Mouse (Mus musculus): ENCODE data around the gene Ndufs4. TPM values are rescaled to one million over a fixed set of nuclear protein-coding genes. Genes with fewer than 3 reads are reported as not detected.
"Not testable (repeated sequence)": the region's sequence is repeated elsewhere in the genome, so short reads cannot be mapped to it uniquely, and the experiment has no call there.

Ndufs4 gene
- total RNA-seq, 2 experiments from 2014 or later = 139 to 197 TPM

GRCm38 (mm10) chr13:114344220-114344973 is 43.7 kb downstream of the Ndufs4 start:
- no peak for ATAC-seq (ENCODE audit: poor library complexity, severe bottlenecking)

- ATAC-seq (ENCODE audit: poor library complexity, severe bottlenecking) = no peak
These were observed 45.1 kb downstream of the Ndufs4 start for GRCm38 (mm10) chr13:114343001-114343400.

GRCm38 (mm10) chr13:114319835-114320389 is 68.1 kb downstream of the Ndufs4 start:
- no peak for ATAC-seq (ENCODE audit: poor library complexity, severe bottlenecking)

- no peak for ATAC-seq (ENCODE audit: poor library complexity, severe bottlenecking)
These were observed 68.9 kb downstream of the Ndufs4 start for GRCm38 (mm10) chr13:114319136-114319535.

DNA sequence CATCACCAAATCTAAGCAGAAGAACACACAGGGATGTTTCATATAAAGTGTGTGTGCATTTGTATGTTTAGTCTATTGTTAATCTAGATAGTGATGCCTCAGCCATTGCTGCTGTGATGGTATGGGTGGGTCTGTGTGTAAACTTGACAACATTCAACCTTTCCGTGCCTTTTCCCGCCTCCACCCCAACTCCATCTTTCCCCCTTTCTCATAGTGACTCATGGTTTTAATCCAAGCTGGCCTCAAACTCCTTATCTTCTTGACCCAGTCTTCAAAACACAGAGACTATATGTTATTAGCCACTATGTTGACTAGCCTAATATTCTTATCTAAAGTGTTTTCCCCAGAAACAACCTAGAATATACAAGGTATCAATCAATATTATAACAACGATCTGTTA is 72.7 kb downstream of the Ndufs4 start:
- ATAC-seq (ENCODE audit: poor library complexity, severe bottlenecking) = no peak

DNA sequence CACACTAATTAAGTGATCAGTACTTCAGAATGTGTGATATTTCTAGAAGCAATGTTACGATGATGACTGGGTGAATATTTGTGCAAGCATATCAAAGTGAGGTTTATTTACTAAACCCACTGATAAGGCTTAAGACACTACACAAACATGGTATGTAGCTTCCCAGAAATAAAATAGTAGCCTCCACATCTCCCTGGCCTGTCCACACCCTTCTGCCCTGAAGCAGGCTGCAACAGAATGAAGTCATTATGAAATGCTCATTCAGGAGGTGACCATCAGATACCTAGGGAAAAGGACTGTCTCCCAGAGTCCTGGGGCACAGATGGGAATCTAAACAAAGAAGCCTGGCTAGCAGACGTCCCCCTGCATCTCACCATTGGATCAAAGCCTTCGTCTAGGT is 73.1 kb downstream of the Ndufs4 start:
- no peak for ATAC-seq (ENCODE audit: poor library complexity, severe bottlenecking)

DNA sequence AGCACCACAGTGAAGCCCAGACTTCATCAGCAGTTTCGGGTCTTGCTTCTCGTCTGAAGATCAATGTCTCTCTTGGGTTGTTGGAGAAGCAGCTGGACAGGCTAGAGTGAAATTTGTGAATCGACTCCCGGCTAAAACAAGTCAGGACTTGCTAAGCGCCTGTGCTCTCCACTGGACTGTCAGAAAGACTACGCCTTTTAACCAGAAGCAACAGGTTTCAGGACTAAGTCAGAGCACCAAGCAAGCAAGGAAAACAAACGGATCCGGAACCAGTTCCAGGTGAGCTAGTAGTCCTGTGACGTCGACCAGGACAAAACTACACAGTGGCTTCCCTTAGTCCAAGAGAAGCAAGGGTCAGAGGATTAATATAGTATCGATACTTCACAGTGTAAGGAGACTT is 77.5 kb downstream of the Ndufs4 start:
- no peak for ATAC-seq (ENCODE audit: poor library complexity, severe bottlenecking)

- ATAC-seq (ENCODE audit: poor library complexity, severe bottlenecking) = no peak
These were observed 83.4 kb downstream of the Ndufs4 start for GRCm38 (mm10) chr13:114304684-114305083.

GRCm38 (mm10) chr13:114303466-114304175 is 84.4 kb downstream of the Ndufs4 start:
- no peak for ATAC-seq (ENCODE audit: poor library complexity, severe bottlenecking)

- no peak for ATAC-seq (ENCODE audit: poor library complexity, severe bottlenecking)
These were observed 90.3 kb downstream of the Ndufs4 start for GRCm38 (mm10) chr13:114297761-114298160.

DNA sequence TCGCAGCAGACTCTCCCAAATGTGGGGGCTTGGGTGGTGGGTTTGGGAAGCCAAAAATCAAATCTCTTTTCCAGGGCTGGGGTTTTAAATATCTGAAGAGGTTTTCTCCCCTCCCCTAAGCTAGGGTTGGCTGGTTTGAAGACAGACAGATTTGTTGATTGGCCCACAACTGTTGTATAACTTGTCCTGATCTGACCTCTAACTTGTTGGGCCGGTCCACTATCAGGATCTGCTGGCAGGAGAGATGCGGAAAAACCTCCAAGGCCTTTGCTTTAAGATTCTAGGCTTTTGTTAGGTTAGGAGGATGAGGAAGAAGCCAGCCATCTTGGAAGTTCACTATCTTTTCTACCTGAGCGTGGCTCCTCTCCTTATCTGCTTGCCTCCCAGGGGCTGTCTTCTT is 91.5 kb downstream of the Ndufs4 start:
- ATAC-seq (ENCODE audit: poor library complexity, severe bottlenecking) = no peak

DNA sequence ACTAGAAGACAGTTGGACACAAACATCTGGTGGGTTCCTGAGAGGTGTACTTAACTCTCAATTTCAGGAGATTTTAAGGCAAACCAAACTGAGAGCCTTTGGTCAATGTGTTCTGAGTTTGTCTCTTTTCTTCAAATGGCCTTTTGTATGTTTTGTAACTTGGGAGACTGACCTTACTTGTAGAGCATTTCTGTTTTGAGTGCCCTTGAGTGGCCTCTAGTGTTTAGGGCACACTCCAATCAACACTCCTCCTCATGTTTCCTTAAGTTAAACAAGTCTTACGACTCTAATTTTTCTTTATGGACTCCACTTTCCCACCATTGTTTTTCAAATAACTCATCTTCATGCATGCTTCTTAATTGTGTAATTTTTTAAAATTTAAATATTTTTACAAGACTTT is 98.6 kb downstream of the Ndufs4 start:
- no peak for ATAC-seq (ENCODE audit: poor library complexity, severe bottlenecking)

GRCm38 (mm10) chr13:114288511-114288910 is 99.5 kb downstream of the Ndufs4 start:
- no peak for ATAC-seq (ENCODE audit: poor library complexity, severe bottlenecking)

DNA sequence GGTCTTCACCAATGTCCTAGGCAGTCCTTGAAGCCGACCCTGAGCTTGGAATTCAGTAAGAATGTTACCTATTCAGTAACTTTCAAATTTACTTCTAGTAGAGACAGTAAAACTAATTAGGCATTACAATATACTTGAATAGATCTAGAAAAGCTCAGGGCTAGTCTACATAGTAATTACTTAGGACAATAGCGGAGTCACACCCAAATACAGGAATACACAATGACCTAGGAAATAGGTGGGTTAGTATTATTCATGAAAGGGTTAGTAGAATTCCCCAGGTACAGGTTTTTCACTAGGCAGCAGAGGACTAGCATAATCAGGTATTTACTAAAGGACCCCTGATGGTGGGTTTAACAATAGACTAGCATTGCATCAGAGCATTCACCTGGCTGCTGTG is 109.4 kb downstream of the Ndufs4 start:
- not testable (repeated sequence) for ATAC-seq (ENCODE audit: poor library complexity, severe bottlenecking)

DNA sequence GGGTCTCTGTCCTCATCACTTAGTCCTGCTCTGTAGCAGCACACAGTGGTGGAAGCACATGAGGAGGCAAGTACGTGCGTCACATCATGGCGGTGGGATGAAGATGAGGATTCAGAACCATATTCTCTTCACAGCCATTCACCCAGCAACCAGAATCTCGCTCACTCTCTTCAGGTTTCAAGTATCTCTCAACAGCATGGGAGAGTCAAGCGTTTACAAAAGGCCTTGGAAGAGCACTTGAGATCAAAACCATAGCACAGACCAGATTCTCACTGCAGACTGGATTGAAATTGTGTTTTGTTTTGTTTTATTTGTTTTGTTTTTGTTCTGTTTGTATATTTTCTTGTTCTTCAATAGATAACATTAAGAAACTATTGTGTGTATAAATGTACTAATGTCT is 110.8 kb downstream of the Ndufs4 start:
- ATAC-seq (ENCODE audit: poor library complexity, severe bottlenecking) = no peak

- ATAC-seq (ENCODE audit: poor library complexity, severe bottlenecking) = no peak
These were observed 116.5 kb downstream of the Ndufs4 start for GRCm38 (mm10) chr13:114271410-114272105.

DNA sequence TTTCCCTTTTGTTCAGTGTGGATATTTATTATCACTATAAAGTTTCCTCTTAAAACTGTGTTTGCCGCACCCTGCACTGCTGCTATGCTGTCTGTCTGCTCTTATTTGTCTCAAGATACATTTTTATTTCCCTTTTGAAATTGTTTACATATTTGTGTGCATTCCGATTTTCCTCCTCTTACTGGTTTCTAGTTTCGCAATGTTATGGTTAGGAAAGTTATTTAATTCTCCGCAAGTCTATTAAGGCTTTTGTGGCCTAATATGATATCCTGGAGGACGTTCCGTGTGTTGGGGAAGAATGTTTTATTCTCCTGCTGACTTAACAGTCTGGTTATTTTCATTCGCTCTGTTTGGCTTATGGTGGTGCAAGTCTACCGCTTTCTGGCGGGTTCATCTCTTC is 120.3 kb downstream of the Ndufs4 start:
- ATAC-seq (ENCODE audit: poor library complexity, severe bottlenecking) = no peak

- ATAC-seq (ENCODE audit: poor library complexity, severe bottlenecking) = no peak
These were observed 127.4 kb downstream of the Ndufs4 start for GRCm38 (mm10) chr13:114260486-114261205.

GRCm38 (mm10) chr13:114254697-114255096 is 133.4 kb downstream of the Ndufs4 start:
- no peak for ATAC-seq (ENCODE audit: poor library complexity, severe bottlenecking)
